Mouse (Mus musculus) testis, adult 2 months (tissue): ENCODE results near the gene Mpdz. TPM values are rescaled to one million over a fixed set of nuclear protein-coding genes. Genes with fewer than 3 reads are reported as not detected.

ENCODE experiments used
- H3K27ac ChIP-seq: fragments of 200-500 bp; 2 replicates; pipeline ENCODE4 v1.5.1; 2012; ENCODE audit warnings: low read depth, low read length; ENCODE audit not compliant: control insufficient read depth, insufficient read depth
- H3K27me3 ChIP-seq: fragments of 200-500 bp; 2 replicates; pipeline ENCODE4 v1.6.1; 2012; ENCODE audit warnings: mild to moderate bottlenecking, low read length, moderate library complexity; ENCODE audit not compliant: control insufficient read depth, insufficient read depth
- H3K36me3 ChIP-seq: fragments of 200-500 bp; 2 replicates; pipeline ENCODE4 v1.6.1; 2012; ENCODE audit warnings: mild to moderate bottlenecking, low read length; ENCODE audit not compliant: control insufficient read depth, insufficient read depth
- H3K4me1 ChIP-seq: fragments of 200-500 bp; 2 replicates; pipeline ENCODE4 v1.6.1; 2012; ENCODE audit warnings: low read length; ENCODE audit not compliant: control insufficient read depth, insufficient read depth
- H3K4me3 ChIP-seq: fragments of 200-500 bp; 2 replicates; pipeline ENCODE4 v1.5.1; 2012; ENCODE audit warnings: low read depth, mild to moderate bottlenecking, low read length, moderate library complexity, mixed read lengths; ENCODE audit not compliant: control insufficient read depth
- CTCF ChIP-seq: fragments of 200-500 bp; IDR thresholded peaks from 2 replicates; pipeline ENCODE4 v1.5.1; 2012; ENCODE audit warnings: low read depth, mild to moderate bottlenecking, inconsistent platforms, low read length, moderate library complexity; ENCODE audit not compliant: control insufficient read depth, insufficient read depth, insufficient replicate concordance
- POLR2A ChIP-seq: fragments of 200-500 bp; IDR thresholded peaks from 2 replicates; pipeline ENCODE4 v1.6.1; 2012; ENCODE audit warnings: low read depth, mild to moderate bottlenecking, inconsistent platforms, low read length, moderate library complexity; ENCODE audit not compliant: control insufficient read depth
- polyA plus RNA-seq: library from polyadenylated mRNA; depleted of rRNA; stranded (reverse); fragments of >200 nt; gene quantifications from 2 replicates; pipeline ENCODE4 v1.2.3, GENCODE M21; 2012

The Mpdz gene
- polyA plus RNA-seq, 1 experiment: 3.0 TPM

DNA sequence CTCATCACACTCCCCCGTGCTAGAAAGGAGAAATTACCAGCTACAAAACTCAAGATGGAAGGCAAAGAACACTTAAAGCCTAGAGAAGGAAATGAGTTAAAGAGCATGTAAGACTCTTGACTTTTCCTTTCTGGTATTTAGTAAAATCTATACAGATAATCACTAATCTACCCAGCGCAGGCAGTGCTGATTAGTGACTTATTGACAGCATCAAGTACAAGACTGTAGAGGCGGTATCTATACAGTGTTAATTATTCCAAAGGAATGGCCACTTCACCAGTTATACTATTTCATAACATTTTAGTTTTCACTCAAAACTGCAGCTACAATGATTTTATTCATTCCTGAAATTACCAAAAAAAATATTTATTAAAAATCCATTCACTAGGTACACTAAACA is 49.7 kb downstream of the Mpdz start:
- Histone ChIP-seq H3K4me3 (no peak overlapping the region), H3K27ac (no peak overlapping the region), H3K36me3 (no peaks in the 10 kb centered on the region), H3K4me1 (no peaks in the 10 kb centered on the region), H3K27me3 (no peaks in the 10 kb centered on the region)
- TF ChIP-seq CTCF (no peak), POLR2A (no peak)

DNA sequence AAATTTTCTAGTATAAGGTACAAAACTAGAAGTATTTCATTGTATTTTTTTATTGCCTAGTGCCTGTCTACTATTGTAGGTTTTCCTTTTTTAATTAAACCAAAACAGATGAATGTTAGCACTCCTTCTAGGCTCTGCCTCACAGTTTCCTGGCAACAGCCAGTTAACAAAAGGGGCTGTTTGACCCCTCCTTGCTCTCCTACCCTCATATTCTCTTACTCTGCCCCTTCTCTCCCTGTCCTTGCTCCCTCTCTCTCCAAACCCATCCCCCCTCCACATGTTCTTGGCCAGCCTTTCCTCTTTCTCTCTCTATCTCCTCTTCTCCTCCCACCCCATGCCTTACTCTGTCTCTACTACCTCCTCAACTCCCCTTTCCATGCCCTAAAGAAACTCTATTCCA is 53.4 kb downstream of the Mpdz start:
- Histone ChIP-seq H3K4me1 (no peaks in the 10 kb centered on the region), H3K4me3 (no peak overlapping the region), H3K36me3 (no peaks in the 10 kb centered on the region), H3K27ac (no peak overlapping the region), H3K27me3 (no peaks in the 10 kb centered on the region)
- TF ChIP-seq POLR2A (no peak), CTCF (no peak)

DNA sequence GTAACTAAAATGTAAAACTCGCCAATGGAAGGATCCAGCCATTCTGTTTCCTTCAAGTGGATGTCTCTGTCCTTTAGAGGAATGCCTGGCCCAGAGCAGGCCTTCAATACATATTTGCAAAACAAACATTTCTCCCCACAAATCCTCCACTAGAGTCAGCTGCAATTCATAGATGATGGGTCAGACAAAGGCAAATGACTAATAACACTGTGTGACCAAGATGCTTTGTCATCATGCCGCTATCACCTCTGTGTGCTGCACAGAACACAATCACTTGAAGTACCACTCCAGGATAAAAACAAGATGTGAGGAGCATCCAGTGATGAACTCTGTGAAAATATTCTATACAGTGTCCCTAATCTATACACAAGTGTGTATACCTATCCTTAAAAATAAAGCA is 55.0 kb downstream of the Mpdz start:
- Histone ChIP-seq H3K27me3 (no peaks in the 10 kb centered on the region), H3K27ac (no peak overlapping the region), H3K4me3 (no peak overlapping the region), H3K36me3 (no peaks in the 10 kb centered on the region), H3K4me1 (no peaks in the 10 kb centered on the region)
- TF ChIP-seq POLR2A: no peak
- TF ChIP-seq CTCF: no peak

DNA sequence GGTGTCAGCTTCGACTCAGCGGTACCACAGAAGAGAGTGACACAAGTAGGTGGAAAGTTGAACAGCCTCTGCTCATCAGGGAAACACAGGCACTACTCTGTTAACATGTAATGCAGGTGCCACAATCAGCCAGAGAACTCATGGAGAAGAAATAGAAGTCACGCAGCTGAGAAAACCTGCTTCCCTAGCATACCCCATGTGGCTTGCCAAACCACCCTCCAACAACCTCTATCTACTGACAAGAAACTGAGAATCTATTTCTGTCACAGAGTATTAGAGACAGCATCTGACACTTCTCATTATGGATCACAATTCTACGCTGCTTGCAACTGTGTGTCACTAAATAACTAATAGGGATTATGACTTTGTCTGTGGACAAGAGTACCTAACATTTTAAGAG is 70.3 kb downstream of the Mpdz start:
- Histone ChIP-seq H3K4me1 (no peaks in the 10 kb centered on the region), H3K4me3 (no peak overlapping the region), H3K36me3 (no peaks in the 10 kb centered on the region), H3K27me3 (no peaks in the 10 kb centered on the region), H3K27ac (no peak overlapping the region)
- TF ChIP-seq CTCF (no peak), POLR2A (no peak)

DNA sequence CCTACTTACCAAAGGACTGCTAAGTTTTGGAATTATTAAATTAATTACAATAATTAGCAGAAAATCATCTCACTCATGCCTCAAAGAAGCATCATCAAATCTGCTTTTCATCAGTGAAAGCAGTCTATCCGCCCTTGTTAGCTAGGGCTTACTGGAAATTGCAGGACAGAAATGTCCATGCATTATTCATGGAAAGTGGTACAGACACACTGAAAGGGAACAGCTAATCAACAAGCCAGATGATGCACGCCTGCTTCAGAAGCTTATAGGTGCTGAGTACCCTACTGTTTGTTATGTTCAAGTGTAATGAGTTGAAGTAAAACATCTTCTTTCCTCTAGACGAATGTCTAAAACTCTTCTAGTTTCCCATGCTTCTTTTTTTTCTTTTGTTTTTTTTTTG is 91.2 kb downstream of the Mpdz start:
- H3K27me3 ChIP-seq: no peaks in the 10 kb centered on the region
- H3K36me3 ChIP-seq: no peaks in the 10 kb centered on the region
- no peaks in the 10 kb centered on the region for H3K4me1 ChIP-seq
- no peak overlapping the region for H3K4me3 ChIP-seq
- TF ChIP-seq POLR2A (no peak), CTCF (no peak)
- no peak overlapping the region for H3K27ac ChIP-seq

GRCm38 (mm10) chr4:81348646-81349045 is 94.0 kb downstream of the Mpdz start:
- no peaks in the 10 kb centered on the region for H3K36me3 ChIP-seq
- no peak overlapping the region for H3K27ac ChIP-seq
- no peak overlapping the region for H3K4me3 ChIP-seq
- no peaks in the 10 kb centered on the region for H3K27me3 ChIP-seq
- TF ChIP-seq POLR2A (no peak), CTCF (no peak)
- no peaks in the 10 kb centered on the region for H3K4me1 ChIP-seq

- Histone ChIP-seq H3K4me1 (no peaks in the 10 kb centered on the region), H3K4me3 (no peak overlapping the region), H3K27me3 (no peaks in the 10 kb centered on the region), H3K27ac (no peak overlapping the region), H3K36me3 (no peaks in the 10 kb centered on the region)
- TF ChIP-seq CTCF: no peak
- no peak for TF ChIP-seq POLR2A
Observed at GRCm38 (mm10) chr4:81345141-81345540, 97.5 kb downstream of the Mpdz start.

DNA sequence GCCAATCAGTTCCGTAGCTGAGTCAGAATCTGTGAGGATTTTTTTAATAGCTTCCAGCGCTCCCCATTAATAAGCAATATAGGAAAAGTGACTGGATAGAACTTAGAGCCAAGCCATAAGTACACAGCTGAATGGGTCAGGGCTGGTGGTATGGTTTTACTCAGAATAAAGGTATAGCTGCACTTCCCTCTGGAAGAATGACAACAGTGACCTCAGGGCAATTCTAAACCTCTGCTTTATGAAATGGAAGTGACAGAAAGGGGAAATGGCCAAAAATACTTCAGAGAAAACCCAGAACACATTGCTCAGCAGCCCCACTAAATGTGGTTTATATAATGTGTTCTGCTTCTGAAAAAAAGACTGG is 109.0 kb downstream of the Mpdz start:
- Histone ChIP-seq H3K27ac (no peak overlapping the region), H3K4me1 (no peaks in the 10 kb centered on the region), H3K4me3 (no peak overlapping the region), H3K36me3 (no peaks in the 10 kb centered on the region), H3K27me3 (no peaks in the 10 kb centered on the region)
- TF ChIP-seq CTCF (no peak), POLR2A (no peak)
